Mouse (Mus musculus): ENCODE results near the gene Ctsm.
"Not testable (repeated sequence)": the region's sequence is repeated elsewhere in the genome, so short reads cannot be mapped to it uniquely, and the experiment has no call there.

Ctsm gene

GRCm38 (mm10) chr13:61541631-61542030 lies at the start of gene Ctsm:
Gene Ctsm (minus strand): TSS chr13:61541839.
- no peak for DNase-seq (ENCODE audit: low spot score in 2 of 2)

DNA sequence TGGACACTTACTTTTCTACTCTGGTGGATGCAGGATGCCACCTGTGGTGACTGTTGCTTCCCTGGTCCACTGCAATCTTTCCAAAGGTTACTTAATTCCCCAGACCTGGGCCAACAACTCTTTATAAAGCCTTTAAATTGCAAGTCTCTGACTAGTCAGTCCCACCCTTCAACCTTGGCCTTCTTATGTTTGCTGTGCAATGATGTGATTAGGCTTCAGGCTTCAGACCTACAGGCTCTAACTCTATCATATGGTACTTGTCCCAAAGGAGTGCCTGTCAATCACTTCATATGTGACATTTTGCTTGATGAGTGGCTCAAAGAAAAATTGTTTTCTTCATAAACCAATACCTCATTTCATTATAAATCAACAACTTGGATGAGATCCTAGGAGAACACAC lies 28.4 kb upstream of the Ctsm start, which contains the start of gene Cts3:
Cts3 (minus strand) TSS at position 101 of the 400 bp plus-strand sequence.
- no peak for DNase-seq (ENCODE audit: low spot score in 2 of 2)

- not testable (repeated sequence) for DNase-seq (ENCODE audit: low spot score in 2 of 2)
Measured at GRCm38 (mm10) chr13:61568074-61568473, 26.4 kb upstream of the Ctsm start, which contains the start of gene Gm49352. Gene Gm49352 (minus strand): TSS chr13:61568174.
